Mouse (Mus musculus) stomach, postnatal 0 days (tissue): ENCODE measurements around the gene Naa40. TPM values are rescaled to one million over a fixed set of nuclear protein-coding genes. Genes with fewer than 3 reads are reported as not detected.

Source experiments
- ATAC-seq: fragments of 200-750 bp; cut with Nextera tagmentation; 2 replicates; pipeline ENCODE4 v1.8.0; 2017; ENCODE audit not compliant: low FRiP score, low TSS enrichment
- DNase-seq: peaks from one replicate; pipeline ENCODE4 v3.0.0-alpha.2; 2016; ENCODE audit warnings: low spot score
- H3K27ac ChIP-seq: fragments of 300-500 bp; sonication (generic); replicated peaks from 2 replicates; pipeline ENCODE4 v1.5.1; 2014; ENCODE audit warnings: mild to moderate bottlenecking, control low read depth
- H3K27me3 ChIP-seq: fragments of 300-500 bp; sonication (generic); 2 replicates; pipeline ENCODE4 v1.6.1; 2014; ENCODE audit warnings: low read length; ENCODE audit not compliant: control insufficient read depth, insufficient read depth
- H3K36me3 ChIP-seq: fragments of 300-500 bp; sonication (generic); 2 replicates; pipeline ENCODE4 v1.6.1; 2014; ENCODE audit warnings: low read length, mixed read lengths; ENCODE audit not compliant: control insufficient read depth, insufficient read depth
- H3K4me1 ChIP-seq: fragments of 300-500 bp; sonication (generic); replicated peaks from 2 replicates; pipeline ENCODE4 v1.6.1; 2014; ENCODE audit warnings: antibody characterized with exemption; ENCODE audit not compliant: control insufficient read depth, insufficient read depth
- H3K4me2 ChIP-seq: fragments of 300-500 bp; sonication (generic); replicated peaks from 2 replicates; pipeline ENCODE4 v1.6.1; 2014; ENCODE audit warnings: low read depth, mild to moderate bottlenecking, control low read depth, moderate library complexity
- H3K4me3 ChIP-seq: fragments of 300-500 bp; sonication (generic); 2 replicates; pipeline ENCODE4 v1.5.1; 2014; ENCODE audit warnings: low read depth, low read length, control low read depth
- H3K9ac ChIP-seq: fragments of 300-500 bp; sonication (generic); 2 replicates; pipeline ENCODE4 v1.6.1; 2014; ENCODE audit warnings: mild to moderate bottlenecking, low read length, control low read depth, mixed read lengths
- H3K9me3 ChIP-seq: fragments of 300-500 bp; sonication (generic); 2 replicates; pipeline ENCODE4 v1.6.1; 2016; ENCODE audit warnings: low read length; ENCODE audit not compliant: control insufficient read depth
- CTCF ChIP-seq: IDR thresholded peaks from 2 replicates; pipeline ENCODE4 v1.5.1; 2016; ENCODE audit warnings: antibody characterized with exemption, low read depth, mild to moderate bottlenecking, moderate library complexity
- EP300 ChIP-seq: optimal IDR thresholded peaks from 2 replicates; pipeline ENCODE3; 2016; ENCODE audit warnings: antibody characterized with exemption
- WGBS: fragments of 180-500 bp; shearing (Covaris S2); extraction: QIAGEN DNeasy Blood & Tissue Kit; methylation state at CpG from one replicate; pipeline ENCODE4 v1.1.7; 2014; 5-methylcytosine and 5-hydroxymethylcytosine counted together
- polyA plus RNA-seq: library from polyadenylated mRNA; unstranded; fragments of >200 nt; fragmentation: Nextera tagmentation; extraction: Ambion mirVana; gene quantifications from 2 replicates; pipeline ENCODE4 v1.2.1, GENCODE M21; 2015

Naa40 gene
- polyA plus RNA-seq, 1 experiment from 2014 or later = 20.1 TPM

- Histone ChIP-seq H3K4me1 (0 out of 2 replicates have a peak, but pooled peaks cover 3% of the 10 kb centered on the region), H3K36me3 (no peaks in the 10 kb centered on the region), H3K27me3 (no peaks in the 10 kb centered on the region), H3K27ac (no peak overlapping the region), H3K9ac (no peak overlapping the region), H3K4me2 (no peak overlapping the region), H3K4me3 (no peak overlapping the region), H3K9me3 (no peaks in the 10 kb centered on the region)
- WGBS = 93% methylated on average over 8 of the region's 8 CpGs
- no peak for ATAC-seq
- DNase-seq = no peak
- no peak for TF ChIP-seq EP300
- no peak for TF ChIP-seq CTCF
Measured at GRCm38 (mm10) chr19:7180756-7181405, 60.1 kb downstream of the Naa40 start.

DNA sequence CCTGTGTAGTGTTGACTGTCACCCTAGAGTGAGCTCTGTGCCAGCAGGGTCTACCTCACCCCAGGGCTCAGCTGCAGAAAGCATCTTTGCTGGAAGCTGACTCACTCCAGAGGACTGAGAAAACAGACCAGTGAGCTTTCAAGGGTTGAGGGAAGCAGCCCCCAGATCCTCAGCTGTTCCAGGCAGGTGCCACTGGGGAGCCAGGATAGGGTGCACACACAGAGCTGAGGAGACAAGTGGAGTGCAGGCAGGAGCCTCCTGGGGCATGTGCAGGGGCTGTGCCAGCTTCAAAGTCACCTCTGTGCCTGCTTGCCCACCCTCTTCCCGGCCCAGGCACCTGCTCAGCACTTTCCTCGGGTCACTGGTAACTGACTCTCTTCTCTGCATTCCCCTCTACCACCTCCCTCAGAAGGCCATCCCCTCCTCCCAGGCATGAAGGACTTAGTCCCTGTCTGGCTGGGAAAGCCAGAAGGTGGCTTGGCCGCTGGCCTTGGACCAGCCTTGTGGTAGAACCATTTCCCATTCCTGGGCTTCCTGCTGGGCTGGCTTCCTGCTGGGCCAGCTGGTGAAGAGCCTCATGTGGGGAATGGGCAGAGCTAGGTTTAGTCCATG lies 62.0 kb downstream of the Naa40 start:
- Histone ChIP-seq H3K36me3 (no peaks in the 10 kb centered on the region), H3K27ac (0 out of 2 replicates have a peak overlapping the region, but pooled peaks have one; percentile 24), H3K4me3 (no peak overlapping the region), H3K9me3 (no peaks in the 10 kb centered on the region), H3K9ac (no peak overlapping the region), H3K4me1 (0 out of 2 replicates have a peak, but pooled peaks cover 3% of the 10 kb centered on the region), H3K27me3 (no peaks in the 10 kb centered on the region), H3K4me2 (no peak overlapping the region)
- DNase-seq = no peak
- WGBS = 67% methylated on average over 3 of the region's 3 CpGs
- TF ChIP-seq CTCF = no peak
- no peak for TF ChIP-seq EP300
- ATAC-seq = no peak; the same call in 1 of the 2 replicates

DNA sequence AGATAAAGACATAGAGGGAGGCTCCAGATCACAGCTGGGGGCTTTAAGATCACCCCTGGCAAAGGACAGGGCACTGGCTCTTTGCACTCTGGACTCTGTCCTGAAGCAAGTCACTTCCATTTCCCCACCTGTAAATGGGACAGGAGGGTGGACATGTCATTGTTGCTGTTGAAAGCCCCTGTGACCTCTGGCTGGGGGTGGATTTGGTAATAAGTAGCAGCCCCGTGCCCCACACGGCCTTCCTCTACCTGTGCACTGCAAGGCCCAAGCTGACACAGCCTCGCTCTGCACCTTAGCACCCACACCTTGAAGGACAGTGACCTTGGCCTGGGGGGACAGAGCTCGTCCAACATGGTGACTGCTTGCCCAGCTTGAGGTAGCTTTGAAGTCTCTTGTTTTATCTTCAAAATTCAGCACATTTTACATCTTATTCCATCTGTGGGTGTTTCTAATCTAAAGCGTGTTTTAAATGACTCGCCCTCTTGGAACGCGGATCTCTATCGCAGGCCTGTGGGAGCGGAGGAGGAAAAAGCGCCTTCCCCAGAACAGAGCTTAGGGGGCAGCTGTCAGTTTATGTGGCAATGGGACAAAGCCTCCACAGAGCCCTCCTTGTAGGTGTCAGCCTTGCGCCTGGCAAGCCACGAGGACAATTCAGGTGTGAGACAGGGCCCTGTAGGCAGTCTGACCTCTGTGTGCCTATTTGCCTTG lies 63.0 kb downstream of the Naa40 start:
- no peak for TF ChIP-seq EP300
- no peak for TF ChIP-seq CTCF
- WGBS = 43% methylated on average over 13 of the region's 13 CpGs
- Histone ChIP-seq H3K4me1 (0 out of 2 replicates have a peak, but pooled peaks cover 3% of the 10 kb centered on the region), H3K4me2 (no peak overlapping the region), H3K27me3 (no peaks in the 10 kb centered on the region), H3K36me3 (no peaks in the 10 kb centered on the region), H3K4me3 (no peak overlapping the region), H3K27ac (peak overlapping the region; percentile 67), H3K9me3 (no peaks in the 10 kb centered on the region), H3K9ac (no peak overlapping the region)
- DNase-seq (no peak), ATAC-seq (no peak)

- 22% methylated on average over 11 of the region's 11 CpGs for WGBS
- peak overlapping the region; percentile 45 for H3K27ac ChIP-seq
- no peaks in the 10 kb centered on the region for H3K4me1 ChIP-seq
- no peak overlapping the region for H3K4me2 ChIP-seq
- peak overlapping the region; percentile 2; the same call in 1 of the 2 replicates for H3K9ac ChIP-seq
- H3K4me3 ChIP-seq = no peak overlapping the region
- ATAC-seq = no peak
- no peaks in the 10 kb centered on the region for H3K36me3 ChIP-seq
- no peak for DNase-seq
- H3K9me3 ChIP-seq = no peaks in the 10 kb centered on the region
- H3K27me3 ChIP-seq = no peaks in the 10 kb centered on the region
- no peak for TF ChIP-seq CTCF
- TF ChIP-seq EP300 = no peak
Measured at GRCm38 (mm10) chr19:7176041-7176696, 64.8 kb downstream of the Naa40 start.

Other genes with a start within 250 kb of the Naa40 start
- gene Dnajc4, start 248.6 kb downstream of the Naa40 start, polyA plus RNA-seq = 33.0 and 37.2 TPM in 2 replicates
- 21.1 and 21.2 TPM in 2 replicates for gene Nudt22, start 245.1 kb downstream of the Naa40 start, polyA plus RNA-seq
- gene Trpt1, start 245.1 kb downstream of the Naa40 start, polyA plus RNA-seq = 10.0 and 10.1 TPM in 2 replicates
- 7.6 and 8.1 TPM in 2 replicates for gene Fermt3, start 221.7 kb downstream of the Naa40 start, polyA plus RNA-seq
- 67.9 and 69.7 TPM in 2 replicates for gene Stip1, start 201.2 kb downstream of the Naa40 start, polyA plus RNA-seq
- gene Macrod1, start 184.4 kb downstream of the Naa40 start, polyA plus RNA-seq = 16.8 and 20.5 TPM in 2 replicates
- 1.1 and 1.6 TPM in 2 replicates for gene Flrt1, start 135.5 kb downstream of the Naa40 start, polyA plus RNA-seq
- 121 and 126 TPM in 2 replicates for gene Otub1, start 34.9 kb downstream of the Naa40 start, polyA plus RNA-seq
- gene Cox8a, start 23.6 kb downstream of the Naa40 start, polyA plus RNA-seq = 1,651 and 1,766 TPM in 2 replicates
- gene Rcor2, start 26.1 kb upstream of the Naa40 start, polyA plus RNA-seq = 2.2 and 2.4 TPM in 2 replicates
- 44.7 and 56.0 TPM in 2 replicates for gene Mark2, start 100.7 kb upstream of the Naa40 start, polyA plus RNA-seq
- 13.5 and 14.2 TPM in 2 replicates for gene Spindoc, start 141.8 kb upstream of the Naa40 start, polyA plus RNA-seq
- 2.6 and 3.3 TPM in 2 replicates for gene 2700081O15Rik, start 176.4 kb upstream of the Naa40 start, polyA plus RNA-seq
- 116 and 120 TPM in 2 replicates for gene Rtn3, start 242.1 kb upstream of the Naa40 start, polyA plus RNA-seq